Mouse (Mus musculus) regulatory T cell (primary cell): ENCODE results near the gene Pisd.
"Not testable (repeated sequence)": the region's sequence is repeated elsewhere in the genome, so short reads cannot be mapped to it uniquely, and the experiment has no call there.

Experiments
- in situ Hi-C: fragments of 300-600 bp; cut with MboI, MseI; formaldehyde crosslinking; loops from one replicate; pipeline ENCODE4 v1.15.1; 2025; ENCODE audit warnings: high pct_unique_total_duplicates

Pisd gene

DNA sequence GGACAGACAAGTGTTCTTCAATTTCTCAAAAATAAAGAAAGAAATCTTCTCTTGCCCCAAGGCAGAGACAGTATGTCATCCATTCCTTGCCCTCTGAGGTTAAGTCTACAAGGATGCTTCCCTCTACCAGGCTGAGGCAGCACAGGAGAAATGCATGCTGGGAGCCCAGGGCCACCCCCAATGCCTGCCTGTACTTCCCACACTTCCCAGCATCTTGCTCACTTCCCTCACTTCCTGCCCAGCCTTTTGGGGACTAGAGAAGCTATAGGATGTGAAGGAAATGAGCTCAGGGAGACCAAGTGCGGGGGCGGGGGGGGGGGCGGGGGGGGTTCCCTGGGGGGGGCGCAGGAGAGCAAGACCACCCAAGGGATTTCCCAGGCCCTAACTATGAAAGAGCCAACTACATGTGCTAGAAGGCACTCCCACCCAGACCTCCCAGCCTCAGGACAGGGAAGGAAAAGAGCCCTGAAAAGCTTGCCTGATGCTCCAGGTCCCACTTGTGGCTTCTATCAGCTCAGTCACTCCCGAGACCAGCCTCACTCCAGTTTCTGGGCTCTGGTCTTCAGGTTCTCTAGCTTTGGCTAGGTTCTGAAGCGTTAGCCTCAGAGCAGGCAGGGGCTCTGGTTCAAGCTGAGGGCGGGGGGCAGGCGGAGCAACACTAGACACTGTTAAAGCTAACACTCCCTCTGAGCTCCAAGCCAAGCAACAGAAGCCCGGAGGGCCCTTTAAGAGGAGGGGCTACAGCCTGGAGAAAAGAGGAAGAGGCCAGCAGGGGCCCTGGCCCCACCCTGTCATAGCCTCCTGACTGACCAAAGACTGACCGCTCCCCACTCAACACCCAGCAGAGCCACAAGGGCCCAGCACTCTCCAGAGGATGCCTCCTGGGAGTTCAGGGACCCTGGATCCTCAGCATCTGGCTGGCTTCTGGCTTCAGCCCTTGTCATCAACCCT, 39.5 kb downstream of the Pisd start:
- in situ Hi-C loops, result no loop called here

GRCm38 (mm10) chr5:32742149-32742548, 43.3 kb downstream of the Pisd start:
- in situ Hi-C loops, result no loop called here

GRCm38 (mm10) chr5:32741377-32741776, 44.1 kb downstream of the Pisd start:
- in situ Hi-C loops, result not testable (repeated sequence)

- in situ Hi-C loops, result not testable (repeated sequence)
Observed at GRCm38 (mm10) chr5:32740850-32741249, 44.6 kb downstream of the Pisd start.

- in situ Hi-C loops, result no loop called here
Observed at GRCm38 (mm10) chr5:32740138-32740537, 45.3 kb downstream of the Pisd start.

DNA sequence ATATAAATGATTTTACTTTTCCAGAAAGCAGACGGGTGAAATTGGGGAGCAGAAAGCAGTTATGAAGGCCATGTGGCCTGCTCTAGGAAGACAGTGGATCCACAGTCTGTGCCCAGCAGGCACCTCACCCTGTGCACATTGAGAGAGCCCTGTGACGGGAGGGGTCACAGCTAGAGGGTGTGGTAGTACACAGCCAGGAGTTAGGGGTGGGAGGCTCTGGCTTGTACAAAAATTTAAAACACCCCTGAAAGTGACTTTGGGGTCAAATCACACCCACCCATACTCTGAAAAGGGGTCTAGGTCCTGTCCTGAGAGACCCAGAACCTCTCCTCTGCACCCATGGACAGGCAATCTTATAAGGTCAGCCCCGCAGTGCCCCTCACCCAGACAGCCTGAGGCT, 48.7 kb downstream of the Pisd start:
- in situ Hi-C loops, result not testable (repeated sequence)

- in situ Hi-C loops, result no loop called here
Observed at GRCm38 (mm10) chr5:32735779-32736178, 49.7 kb downstream of the Pisd start.

- in situ Hi-C loops, result loop anchor here (5.0 kb wide), 1 partner anchor 1647 kb away; no protein-coding TSS in a partner anchor
Observed at GRCm38 (mm10) chr5:32733892-32734291, 51.6 kb downstream of the Pisd start.

DNA sequence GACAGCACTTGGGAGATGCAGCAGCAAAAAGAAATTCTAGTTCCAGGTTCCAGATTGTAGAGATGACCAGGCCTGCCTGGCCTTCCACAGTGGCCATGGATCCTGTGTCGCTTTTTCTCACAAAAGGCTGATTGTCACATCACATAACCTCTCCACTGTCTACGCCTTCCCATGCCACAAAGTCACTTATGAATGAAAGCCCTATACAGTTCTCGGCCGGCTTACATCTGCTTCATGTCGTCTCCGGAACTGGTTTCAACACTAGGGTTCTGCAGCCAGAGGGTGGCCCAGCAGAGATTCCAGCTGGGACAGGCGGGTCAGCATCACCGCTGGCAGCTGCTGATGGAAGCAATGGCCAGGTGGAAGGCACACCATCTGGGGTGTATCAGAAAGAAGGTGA, 56.6 kb downstream of the Pisd start:
- in situ Hi-C loops, result no loop called here

DNA sequence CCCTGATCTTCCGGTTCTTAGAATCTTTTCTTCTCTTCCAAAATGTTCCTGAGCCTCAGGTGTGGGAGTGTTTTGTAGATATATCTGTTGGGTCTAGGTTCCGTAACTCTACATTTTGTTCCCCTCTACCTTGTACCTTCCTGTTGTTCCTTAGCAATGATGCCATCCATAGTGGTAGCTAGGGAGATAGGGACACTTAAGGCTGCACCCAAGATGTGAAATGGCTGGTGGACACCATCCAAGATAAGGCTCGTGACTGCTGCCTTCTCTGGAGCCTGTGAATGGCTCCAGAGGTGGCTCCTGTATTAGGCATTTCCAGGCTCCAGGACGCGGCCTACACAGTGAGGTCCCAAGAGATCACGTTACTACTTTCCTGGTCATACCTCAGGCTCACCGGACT, 57.1 kb downstream of the Pisd start:
- in situ Hi-C loops, result no loop called here

DNA sequence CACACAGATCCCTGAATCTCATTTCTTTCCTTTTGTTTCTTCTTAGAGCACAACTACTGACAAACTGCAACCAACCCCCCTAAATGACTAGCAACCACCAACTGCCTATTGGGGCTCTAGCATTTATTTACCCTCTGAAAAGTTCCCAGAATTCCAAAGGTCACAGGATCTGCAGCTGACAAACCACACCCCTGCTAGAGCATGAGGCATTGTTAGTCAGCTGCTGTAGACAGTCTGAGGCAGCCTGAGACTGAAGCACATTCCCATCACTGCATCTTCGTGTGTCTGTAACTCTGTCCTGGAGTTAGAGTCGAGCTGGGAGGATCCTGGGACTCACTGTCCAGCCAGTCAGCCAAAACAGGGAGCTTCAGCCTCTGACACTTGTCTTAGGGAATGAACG, 60.0 kb downstream of the Pisd start:
- in situ Hi-C loops, result not testable (repeated sequence)

- in situ Hi-C loops, result no loop called here
Observed at GRCm38 (mm10) chr5:32723981-32724380, 61.5 kb downstream of the Pisd start.

- in situ Hi-C loops, result not testable (repeated sequence)
Observed at GRCm38 (mm10) chr5:32722711-32723110, 62.7 kb downstream of the Pisd start.

- in situ Hi-C loops, result no loop called here
Observed at GRCm38 (mm10) chr5:32722263-32722662, 63.2 kb downstream of the Pisd start.

GRCm38 (mm10) chr5:32721316-32721715, 64.1 kb downstream of the Pisd start:
- in situ Hi-C loops, result no loop called here

GRCm38 (mm10) chr5:32720416-32720815, 65.0 kb downstream of the Pisd start:
- in situ Hi-C loops, result no loop called here

DNA sequence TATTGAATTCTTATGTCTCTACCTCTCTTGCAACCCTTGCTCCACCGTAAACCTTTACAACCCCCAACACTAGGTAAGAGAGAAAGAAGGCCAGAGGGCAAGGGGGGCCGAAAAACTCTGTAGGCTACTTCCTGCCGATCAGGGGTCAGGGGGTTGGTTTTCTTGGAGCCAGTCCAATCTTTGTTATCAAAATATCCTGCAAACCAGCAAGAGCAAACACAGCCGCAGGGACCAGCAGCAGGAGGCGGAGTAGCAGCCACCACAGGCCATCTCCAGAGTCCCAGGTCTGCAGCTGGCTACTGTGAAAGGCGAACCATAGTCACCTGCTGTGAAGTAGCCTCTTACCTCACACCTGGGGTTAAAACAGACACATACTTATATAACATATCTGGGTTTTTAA, 66.5 kb downstream of the Pisd start:
- in situ Hi-C loops, result no loop called here

GRCm38 (mm10) chr5:32717726-32718125, 67.7 kb downstream of the Pisd start:
- in situ Hi-C loops, result no loop called here

- in situ Hi-C loops, result no loop called here
Observed at GRCm38 (mm10) chr5:32713703-32714467, 71.6 kb downstream of the Pisd start.

GRCm38 (mm10) chr5:32713042-32713702, 72.3 kb downstream of the Pisd start:
- in situ Hi-C loops, result no loop called here

DNA sequence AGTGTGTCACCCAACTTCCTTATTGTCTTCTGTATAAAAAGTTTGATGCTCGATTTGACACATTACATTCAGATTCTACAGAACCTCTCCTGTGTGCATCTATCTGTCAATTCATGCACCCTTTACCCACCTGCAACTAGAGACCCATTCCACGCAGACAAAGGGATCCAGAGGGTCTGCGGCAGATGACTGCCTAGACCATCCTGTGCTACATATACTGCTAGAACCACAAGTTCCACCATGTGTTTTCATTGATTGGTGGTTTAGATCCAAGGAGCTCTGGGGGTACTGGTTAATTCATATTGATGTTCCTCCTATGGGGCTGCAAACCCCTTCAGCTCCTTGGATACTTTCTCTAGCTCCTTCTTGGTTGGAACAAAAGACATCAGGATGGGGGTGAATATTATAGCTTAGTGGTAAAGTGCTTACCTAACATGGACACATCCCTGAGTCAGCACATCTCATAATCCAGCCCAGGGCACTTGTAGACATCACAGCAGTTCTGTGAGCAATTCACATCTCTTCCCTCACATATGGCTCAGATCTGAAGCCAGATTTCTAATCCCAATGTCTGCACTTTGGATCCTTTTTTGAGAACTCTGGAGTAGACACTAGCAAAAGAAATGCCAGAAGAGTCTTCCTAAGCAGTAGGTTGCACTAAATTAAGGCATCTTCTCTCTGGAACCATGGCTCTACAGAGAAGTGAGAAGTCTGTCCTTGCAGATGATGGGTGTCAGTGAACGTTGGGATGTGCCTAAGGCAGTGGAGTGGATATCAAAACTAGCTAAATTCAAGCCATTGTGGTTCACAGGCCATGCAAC, 73.0 kb downstream of the Pisd start:
- in situ Hi-C loops, result no loop called here
